Mouse (Mus musculus): Measurements from ENCODE around the gene Nell2.

Nell2 gene

GRCm38 (mm10) chr15:95473976-95474375 lies 54.4 kb downstream of the Nell2 start:
- DNase-seq (ENCODE audit: low spot score), result no peak

- no peak for DNase-seq (ENCODE audit: low spot score)
These were observed 61.2 kb downstream of the Nell2 start for GRCm38 (mm10) chr15:95467195-95467594.

- DNase-seq (ENCODE audit: low spot score), result no peak
These were observed 68.3 kb downstream of the Nell2 start for GRCm38 (mm10) chr15:95460041-95460566.

GRCm38 (mm10) chr15:95444586-95444985 lies 83.8 kb downstream of the Nell2 start:
- no peak for DNase-seq (ENCODE audit: low spot score)

GRCm38 (mm10) chr15:95437740-95438139 lies 90.6 kb downstream of the Nell2 start:
- no peak for DNase-seq (ENCODE audit: low spot score)

- no peak for DNase-seq (ENCODE audit: low spot score)
These were observed 92.1 kb downstream of the Nell2 start for GRCm38 (mm10) chr15:95436261-95436660.

- DNase-seq (ENCODE audit: low spot score), result no peak
These were observed 97.1 kb downstream of the Nell2 start for GRCm38 (mm10) chr15:95431156-95431799.

- no peak for DNase-seq (ENCODE audit: low spot score)
These were observed 98.4 kb downstream of the Nell2 start for GRCm38 (mm10) chr15:95430000-95430399.

- no peak for DNase-seq (ENCODE audit: low spot score)
These were observed 100.2 kb downstream of the Nell2 start for GRCm38 (mm10) chr15:95428003-95428663.

- DNase-seq (ENCODE audit: low spot score), result no peak
These were observed 103.3 kb downstream of the Nell2 start for GRCm38 (mm10) chr15:95425085-95425484.

- no peak for DNase-seq (ENCODE audit: low spot score)
These were observed 106.0 kb downstream of the Nell2 start for GRCm38 (mm10) chr15:95422226-95422950.

GRCm38 (mm10) chr15:95418641-95419040 lies 109.7 kb downstream of the Nell2 start:
- no peak for DNase-seq (ENCODE audit: low spot score)

- DNase-seq (ENCODE audit: low spot score), result no peak
These were observed 116.2 kb downstream of the Nell2 start for GRCm38 (mm10) chr15:95411949-95412741.

GRCm38 (mm10) chr15:95410213-95410843 lies 118.0 kb downstream of the Nell2 start:
- DNase-seq (ENCODE audit: low spot score), result no peak

GRCm38 (mm10) chr15:95390347-95390746 lies 138.0 kb downstream of the Nell2 start:
- no peak for DNase-seq (ENCODE audit: low spot score)

- DNase-seq (ENCODE audit: low spot score), result no peak
These were observed 139.4 kb downstream of the Nell2 start for GRCm38 (mm10) chr15:95388950-95389349.

GRCm38 (mm10) chr15:95380859-95381258 lies 147.5 kb downstream of the Nell2 start:
- DNase-seq (ENCODE audit: low spot score), result no peak

- DNase-seq (ENCODE audit: low spot score), result peak; percentile 24
These were observed 157.5 kb downstream of the Nell2 start for GRCm38 (mm10) chr15:95370720-95371395.

- DNase-seq (ENCODE audit: low spot score), result no peak
These were observed 160.2 kb downstream of the Nell2 start for GRCm38 (mm10) chr15:95368185-95368584.

- no peak for DNase-seq (ENCODE audit: low spot score)
These were observed 161.9 kb downstream of the Nell2 start for GRCm38 (mm10) chr15:95366506-95366905.

- DNase-seq (ENCODE audit: low spot score), result no peak
These were observed 173.6 kb downstream of the Nell2 start for GRCm38 (mm10) chr15:95354806-95355205.

All from ovary, adult 18-20 months (tissue).